Mouse (Mus musculus) thymus, postnatal 0 days (tissue): ENCODE measurements around the gene Tnfsf12. TPM values are rescaled to one million over a fixed set of nuclear protein-coding genes. Genes with fewer than 3 reads are reported as not detected.
"Not testable (repeated sequence)": the region's sequence is repeated elsewhere in the genome, so short reads cannot be mapped to it uniquely, and the experiment has no call there.

Experiments used
- DNase-seq: peaks from one replicate; pipeline ENCODE4 v3.0.0-alpha.2; 2015; ENCODE audit warnings: low spot score
- polyA plus RNA-seq: library from polyadenylated mRNA; unstranded; fragments of >200 nt; fragmentation: Nextera tagmentation; extraction: Ambion mirVana; gene quantifications from 2 replicates; pipeline ENCODE4 v1.2.1, GENCODE M21; 2015

The Tnfsf12 gene
- polyA plus RNA-seq: 2.6 and 2.7 TPM in 2 replicates

DNA sequence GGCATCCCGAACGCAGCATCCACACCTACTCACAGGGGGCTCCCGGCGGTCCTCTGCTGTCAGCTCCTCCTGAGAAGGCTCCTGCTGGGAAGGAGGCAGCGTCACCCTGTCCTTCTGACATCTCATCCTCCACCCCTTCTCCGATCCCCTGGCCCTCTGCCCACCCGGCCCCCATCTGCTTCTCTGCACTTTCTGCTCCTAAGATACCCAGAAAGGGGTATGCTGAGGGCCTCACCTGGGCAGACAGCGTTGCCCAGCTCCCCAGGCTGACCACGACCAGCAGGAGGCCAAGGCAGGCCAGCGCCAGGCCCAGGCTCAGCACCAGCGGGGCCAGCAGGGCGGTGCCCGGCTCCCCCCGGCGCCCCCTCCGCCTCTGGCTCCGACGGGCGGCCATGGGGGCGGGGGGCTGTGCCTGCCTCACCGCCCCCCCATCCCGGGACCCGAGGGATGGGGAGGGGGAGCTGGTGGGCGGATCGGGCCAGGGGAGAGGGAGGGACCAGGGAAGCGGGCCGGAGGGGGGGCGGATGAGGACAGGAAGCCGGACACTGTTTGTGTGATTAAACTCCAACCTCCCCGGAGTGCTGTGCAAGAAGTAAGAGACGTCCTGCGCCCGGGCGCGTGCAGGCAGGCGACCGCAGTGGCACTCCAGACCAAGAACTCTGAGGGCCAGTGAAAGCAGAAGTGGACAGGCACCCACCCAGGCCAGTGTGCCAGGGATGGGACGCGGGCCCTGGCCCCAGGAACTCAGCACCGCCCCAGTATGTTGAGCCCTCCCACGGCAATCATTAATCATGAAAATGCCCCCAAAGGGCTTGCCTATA is at the start of gene Tnfsf12, which contains the start of gene Tnfsfm13:
TSS of gene Tnfsf12 (minus strand) at position 489 of the 821 bp plus-strand sequence.
TSS of gene Tnfsfm13 (minus strand) at position 738 of the 821 bp plus-strand sequence.
- DNase-seq: no peak

- not testable (repeated sequence) for DNase-seq
These were observed 35.8 kb upstream of the Tnfsf12 start for GRCm38 (mm10) chr11:69731408-69731807.

DNA sequence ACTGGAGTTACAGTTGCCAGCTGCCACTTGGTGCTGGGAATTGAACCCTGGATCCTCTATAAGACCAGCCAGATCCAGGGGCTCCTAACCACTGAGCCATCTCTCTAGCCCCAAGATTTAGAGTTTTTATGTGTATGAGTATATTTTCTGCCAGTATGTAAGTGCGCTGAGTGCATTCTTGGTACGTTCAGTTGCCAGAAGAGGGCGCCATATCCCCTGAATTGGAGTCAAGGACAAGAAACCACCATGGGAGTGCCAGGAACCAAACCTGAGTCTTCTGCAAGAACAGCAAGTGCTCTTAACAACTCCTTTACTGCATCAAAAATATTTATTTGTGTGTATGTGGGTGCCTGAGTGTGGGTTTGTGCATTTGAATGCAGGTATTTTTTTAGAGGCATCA is 33.4 kb upstream of the Tnfsf12 start:
- DNase-seq: peak; percentile 77

GRCm38 (mm10) chr11:69725951-69726350 is 30.3 kb upstream of the Tnfsf12 start:
- no peak for DNase-seq

GRCm38 (mm10) chr11:69723074-69723473 is 27.4 kb upstream of the Tnfsf12 start:
- DNase-seq: no peak

- no peak for DNase-seq
These were observed 25.2 kb upstream of the Tnfsf12 start for GRCm38 (mm10) chr11:69720852-69721251.

GRCm38 (mm10) chr11:69719423-69719822 is 23.8 kb upstream of the Tnfsf12 start:
- DNase-seq: no peak

- DNase-seq: no peak
These were observed 23.0 kb upstream of the Tnfsf12 start for GRCm38 (mm10) chr11:69718661-69719060.

- DNase-seq: no peak
These were observed 21.3 kb upstream of the Tnfsf12 start for GRCm38 (mm10) chr11:69716953-69717352.

- no peak for DNase-seq
These were observed 20.3 kb upstream of the Tnfsf12 start for GRCm38 (mm10) chr11:69715929-69716328.

DNA sequence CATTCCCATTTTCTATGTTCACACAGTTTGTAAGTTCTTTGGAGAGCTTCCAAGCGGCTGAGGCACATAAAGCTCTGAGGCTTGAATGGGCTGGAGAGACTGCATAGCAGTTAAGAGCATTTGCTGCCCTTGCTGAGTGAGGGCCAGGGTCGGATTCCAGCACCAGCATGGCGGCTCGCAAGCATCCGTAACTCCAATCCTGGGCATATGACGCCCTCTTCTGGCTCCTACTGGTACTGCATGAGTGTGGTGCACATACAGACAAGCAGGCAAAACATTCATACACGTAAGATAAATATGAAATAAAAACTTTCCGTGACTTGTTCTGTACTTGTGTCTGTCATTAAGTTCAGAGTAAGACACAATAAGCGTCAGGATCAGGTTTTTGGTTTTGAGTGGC is 19.8 kb upstream of the Tnfsf12 start:
- DNase-seq: peak; percentile 11

DNA sequence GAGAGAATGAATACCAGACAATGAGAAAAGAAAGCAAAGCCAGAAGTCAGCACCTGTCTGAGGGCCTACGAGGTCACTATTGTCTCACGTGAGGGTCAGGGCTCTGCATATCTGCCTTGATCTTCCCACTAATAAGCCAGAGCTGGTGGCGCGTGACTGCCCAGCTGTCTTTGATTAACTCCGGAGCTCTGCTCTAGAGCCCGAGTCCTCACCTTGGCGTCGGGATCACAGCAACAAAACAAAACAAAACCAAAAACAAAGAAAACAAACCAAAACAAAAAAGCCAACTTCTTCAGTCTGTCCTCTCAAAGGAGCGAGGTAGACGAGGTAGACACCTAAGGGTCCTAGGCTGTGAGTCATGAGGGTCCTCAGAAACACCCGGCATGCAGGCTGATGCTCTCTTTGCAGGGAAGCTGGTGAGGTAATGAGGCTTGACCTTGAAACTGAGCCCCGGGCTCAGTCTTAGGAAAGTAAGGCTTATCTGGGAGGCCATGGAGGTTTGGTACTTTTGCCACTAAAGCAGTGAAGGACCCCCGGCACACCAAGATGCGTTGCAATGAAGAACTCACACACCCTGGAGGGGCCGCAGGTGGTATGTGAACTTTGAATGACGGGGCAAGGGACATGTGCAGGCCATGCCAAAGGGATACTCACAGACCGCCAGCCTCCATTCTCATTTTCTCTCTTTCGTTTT is 19.1 kb upstream of the Tnfsf12 start:
- no peak for DNase-seq

GRCm38 (mm10) chr11:69712954-69713672 is 17.5 kb upstream of the Tnfsf12 start:
- DNase-seq: no peak

GRCm38 (mm10) chr11:69711082-69711481 is 15.4 kb upstream of the Tnfsf12 start:
- no peak for DNase-seq

DNA sequence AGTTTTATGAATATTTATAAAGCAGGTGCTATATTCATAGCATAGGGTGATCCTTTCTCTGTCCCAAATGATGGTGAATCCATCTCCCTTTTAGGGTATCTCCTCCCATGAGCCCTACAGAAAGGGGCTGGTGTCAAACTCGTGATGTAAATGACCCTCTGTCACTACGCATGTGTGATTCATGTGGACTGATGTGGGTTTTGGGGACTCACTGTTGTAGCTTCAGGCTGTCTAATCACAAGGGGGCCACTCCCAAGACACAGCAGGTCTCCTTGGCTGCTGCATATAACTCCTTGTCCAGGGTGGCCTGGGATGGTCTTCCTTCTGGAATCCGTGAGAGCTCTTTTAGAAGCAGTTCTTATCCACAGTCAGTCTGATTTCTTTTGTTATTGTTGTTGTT is 14.8 kb upstream of the Tnfsf12 start:
- no peak for DNase-seq

DNA sequence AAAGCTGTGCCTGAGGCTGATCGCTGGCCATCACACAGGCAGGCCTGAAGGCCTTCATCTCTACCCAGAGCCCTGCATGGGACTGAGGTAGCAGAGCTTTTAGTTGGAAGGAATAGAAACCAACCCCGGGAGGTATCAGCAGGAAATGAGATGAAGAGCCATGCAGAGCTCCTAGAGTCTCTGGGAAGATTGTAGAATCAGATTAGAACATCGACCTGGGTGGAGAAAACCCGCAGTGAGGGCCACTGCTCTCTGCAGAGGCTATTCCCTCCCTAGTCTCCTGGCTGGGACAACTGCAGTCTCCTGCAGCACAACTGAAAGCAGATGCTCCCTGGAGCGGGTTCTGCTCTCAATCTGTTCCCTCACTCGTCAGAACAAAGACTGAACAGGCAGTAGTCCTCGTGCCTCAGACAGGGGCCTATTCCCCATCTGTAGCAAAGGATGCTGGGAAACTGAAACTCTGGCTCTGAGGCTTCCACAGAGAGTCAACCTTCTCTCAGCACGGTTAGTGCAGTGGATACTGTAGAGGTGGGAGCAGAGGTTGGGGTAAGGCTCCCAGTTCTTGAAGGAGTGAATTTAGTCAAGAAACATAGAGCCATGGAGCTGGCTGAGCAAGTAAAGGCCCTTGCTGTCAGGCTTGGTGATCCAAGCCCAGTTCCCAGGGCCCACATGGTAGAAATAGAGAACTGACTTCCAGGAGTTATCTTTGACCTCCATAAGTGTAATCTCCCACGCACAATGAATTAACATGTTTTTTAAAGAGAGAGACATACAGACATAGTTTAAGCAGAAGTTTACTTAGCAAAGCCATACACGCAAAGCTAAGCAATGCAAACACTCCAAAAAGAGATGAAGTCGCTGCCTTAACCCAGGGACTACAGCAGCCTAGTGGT is 14.2 kb upstream of the Tnfsf12 start:
- DNase-seq: no peak

DNA sequence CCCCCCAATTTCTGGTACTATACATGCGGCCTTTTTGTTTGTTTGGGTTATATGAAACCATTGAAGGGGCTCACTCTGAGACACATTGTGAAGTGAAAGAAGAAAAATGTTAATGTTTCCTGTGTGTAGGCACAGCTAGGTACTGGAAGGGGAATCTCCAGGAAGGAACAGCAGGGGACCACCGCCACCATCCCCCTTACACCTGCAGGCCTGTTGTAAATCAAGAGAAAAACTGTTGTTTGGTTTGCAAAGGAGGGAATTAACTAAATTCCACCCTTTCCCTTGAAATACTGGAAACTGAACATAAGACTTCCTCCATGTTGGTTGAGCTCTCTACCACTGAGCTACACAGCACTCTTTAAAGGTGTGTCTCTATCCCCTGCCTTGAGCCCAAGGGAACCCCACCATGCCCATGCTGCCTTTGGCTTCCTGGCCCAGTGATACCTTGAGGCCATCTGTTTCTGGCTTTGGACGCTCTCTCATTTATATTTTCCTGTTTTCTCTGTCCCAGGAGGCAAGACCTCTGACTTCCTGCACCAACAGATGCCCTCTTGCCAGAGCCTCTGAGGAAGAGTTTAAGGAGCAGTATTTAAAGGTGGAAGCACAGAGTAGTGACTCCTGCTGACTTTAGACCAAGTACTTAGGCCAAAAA is 13.1 kb upstream of the Tnfsf12 start:
- no peak for DNase-seq

- no peak for DNase-seq
These were observed 12.3 kb upstream of the Tnfsf12 start for GRCm38 (mm10) chr11:69707873-69708381.

GRCm38 (mm10) chr11:69707480-69707847 is 11.8 kb upstream of the Tnfsf12 start:
- DNase-seq: no peak
